Mouse (Mus musculus) layer of hippocampus, adult 8-10 months (tissue): Measurements from ENCODE around the gene Adam11. TPM values are rescaled to one million over a fixed set of nuclear protein-coding genes. Genes with fewer than 3 reads are reported as not detected.

Experiments used
- DNase-seq, 2 experiments: peaks; one replicate each; pipeline ENCODE4 v3.0.0; 2022; ENCODE audit warnings: low spot score in 2 of 2
- total RNA-seq, 4 experiments: library from RNA; stranded (reverse); gene quantifications; 2 replicates each; pipeline ENCODE4 v1.2.4; 2022

The Adam11 gene
- total RNA-seq, 4 experiments from 2014 or later, result 168 to 220 (median 192) TPM

DNA sequence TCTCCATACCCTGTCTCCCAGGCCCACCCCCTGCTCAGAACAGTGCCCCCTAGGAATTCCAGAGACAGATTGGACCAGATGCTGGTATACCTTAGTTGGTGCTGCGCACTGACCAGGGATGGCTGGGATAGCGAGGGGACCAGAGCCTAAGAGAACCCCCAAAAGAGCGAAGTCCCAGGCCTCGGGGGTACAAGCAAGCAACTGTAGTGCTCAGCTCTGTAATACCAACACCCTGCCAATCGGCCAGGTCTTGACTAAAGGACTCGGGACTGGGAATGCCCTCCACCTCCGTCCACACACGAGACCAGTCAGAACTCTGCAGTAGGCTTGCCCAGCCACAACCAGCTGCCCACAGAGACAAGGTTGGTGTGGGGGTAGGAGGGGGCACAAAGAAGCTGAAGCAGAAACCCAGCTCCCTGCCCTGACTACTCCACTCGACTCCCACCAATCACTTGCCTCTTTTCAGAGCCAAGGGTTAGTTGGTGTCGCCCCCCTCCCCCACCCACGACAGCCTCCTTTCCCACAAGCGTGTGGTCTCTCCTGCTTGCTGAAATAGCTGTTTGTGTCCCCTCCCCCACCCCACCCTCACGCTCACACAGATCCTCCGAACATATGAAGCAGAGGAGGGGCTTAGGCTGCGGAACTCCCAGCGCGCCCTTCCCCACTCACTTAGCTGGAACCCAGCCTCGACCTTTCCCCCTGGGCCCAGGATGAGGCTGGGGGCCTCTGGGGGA lies 7.5 kb upstream of the Adam11 start:
- DNase-seq, result no peak

DNA sequence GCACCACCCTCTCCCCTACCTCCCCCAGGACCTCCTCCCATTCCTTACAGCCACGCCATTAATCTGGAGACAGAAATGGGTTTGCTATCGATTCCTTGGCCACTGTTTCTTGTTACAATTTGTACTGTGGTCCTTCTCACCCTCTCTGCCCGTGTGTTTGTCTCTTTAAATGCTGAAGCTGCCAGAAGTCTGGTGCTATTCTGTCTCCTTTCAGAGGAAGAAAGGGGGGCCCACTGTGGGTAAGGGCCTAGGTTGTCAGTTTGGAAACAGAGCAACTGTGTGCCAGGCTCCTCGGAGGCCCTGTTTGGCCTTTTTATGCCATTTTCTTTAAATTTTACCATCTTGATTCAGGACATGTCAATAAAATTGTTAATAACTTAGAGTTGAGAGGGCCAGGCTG lies 6.8 kb upstream of the Adam11 start:
- DNase-seq, result no peak

DNA sequence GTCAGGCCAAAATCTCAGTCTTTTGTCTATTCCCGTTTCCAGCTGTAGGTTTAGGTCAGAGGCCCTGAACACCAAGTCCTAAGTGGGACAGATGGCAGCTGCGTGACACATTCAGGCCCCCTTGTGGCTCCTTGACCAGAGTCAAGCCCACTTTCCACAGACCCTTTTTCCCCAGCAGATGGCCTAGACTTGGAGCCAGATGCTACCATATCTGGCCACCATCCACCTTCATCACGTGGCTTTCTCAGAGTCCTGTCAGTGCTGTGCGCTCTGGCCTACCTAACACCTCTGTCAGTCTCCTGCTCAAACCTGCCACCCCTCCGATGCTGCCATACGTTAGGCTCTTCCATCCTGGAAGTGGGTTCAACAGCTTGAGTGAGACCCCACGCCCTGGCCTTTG lies 5.8 kb upstream of the Adam11 start:
- DNase-seq, result no peak

DNA sequence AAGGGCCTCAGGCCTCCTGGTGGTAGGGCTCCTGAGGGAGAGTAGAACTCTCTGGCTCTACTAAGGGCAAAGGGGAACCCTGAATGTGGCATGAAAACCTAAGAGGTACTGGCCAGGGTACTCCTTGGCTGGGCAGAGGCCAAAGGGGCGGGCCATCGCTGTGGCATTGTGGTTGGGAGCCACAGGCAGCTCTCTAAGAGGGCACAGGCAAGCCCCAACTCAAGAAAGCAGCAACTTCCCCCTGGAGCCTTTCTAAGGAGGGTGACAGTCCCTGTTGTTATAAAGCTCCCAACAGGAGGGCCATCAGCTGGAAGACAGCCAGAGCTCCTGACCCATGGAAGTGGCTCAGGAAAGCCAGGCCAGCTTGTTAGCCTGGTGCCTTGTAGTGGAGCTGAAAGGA lies 2.3 kb upstream of the Adam11 start:
- DNase-seq, result no peak

DNA sequence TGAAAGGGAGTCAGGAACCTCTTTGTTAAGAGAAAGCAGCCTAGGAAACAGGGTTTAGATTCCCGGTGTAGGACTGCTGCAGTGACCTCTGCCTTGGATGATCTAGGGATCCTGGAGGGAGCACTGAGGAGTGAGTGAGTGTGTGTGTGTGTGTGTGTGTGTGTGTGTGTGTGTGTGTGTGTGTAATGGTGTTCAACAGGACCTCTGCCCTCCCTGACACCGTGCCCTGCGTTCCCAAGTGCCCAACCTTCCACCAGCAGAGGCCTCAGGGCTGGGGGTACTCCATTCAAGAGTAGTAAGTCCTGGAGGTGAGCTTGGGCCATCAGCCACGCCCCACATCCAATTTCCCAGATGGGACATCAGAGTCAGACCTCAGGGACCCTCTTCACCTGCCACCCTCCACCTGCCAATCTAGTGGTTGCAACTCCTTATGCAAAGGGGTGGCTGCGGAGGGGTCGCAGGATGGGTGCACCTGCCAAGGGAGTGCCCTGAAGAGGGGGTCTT lies 382 bp upstream of the Adam11 start:
- no peak for DNase-seq

DNA sequence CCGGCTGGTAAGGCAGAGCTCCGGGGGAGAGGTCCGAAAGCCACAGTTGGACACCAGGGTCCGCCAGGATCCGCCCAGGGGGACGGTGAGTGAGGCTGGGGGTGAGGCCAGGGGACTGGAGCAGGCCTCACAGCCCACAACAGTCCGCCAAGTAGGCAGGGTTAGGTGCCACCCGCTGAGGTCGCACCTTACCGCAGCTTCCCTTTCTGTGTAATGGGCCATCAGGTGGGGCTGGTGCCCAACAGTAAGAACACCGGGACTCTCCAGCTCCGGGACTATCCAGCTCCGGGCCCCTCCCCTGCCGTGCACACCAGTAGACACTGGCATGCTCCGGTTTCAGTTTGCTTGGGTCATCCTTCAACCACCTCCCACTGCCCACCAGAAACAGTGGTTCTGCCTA lies 1.0 kb downstream of the Adam11 start:
- DNase-seq, result no peak

DNA sequence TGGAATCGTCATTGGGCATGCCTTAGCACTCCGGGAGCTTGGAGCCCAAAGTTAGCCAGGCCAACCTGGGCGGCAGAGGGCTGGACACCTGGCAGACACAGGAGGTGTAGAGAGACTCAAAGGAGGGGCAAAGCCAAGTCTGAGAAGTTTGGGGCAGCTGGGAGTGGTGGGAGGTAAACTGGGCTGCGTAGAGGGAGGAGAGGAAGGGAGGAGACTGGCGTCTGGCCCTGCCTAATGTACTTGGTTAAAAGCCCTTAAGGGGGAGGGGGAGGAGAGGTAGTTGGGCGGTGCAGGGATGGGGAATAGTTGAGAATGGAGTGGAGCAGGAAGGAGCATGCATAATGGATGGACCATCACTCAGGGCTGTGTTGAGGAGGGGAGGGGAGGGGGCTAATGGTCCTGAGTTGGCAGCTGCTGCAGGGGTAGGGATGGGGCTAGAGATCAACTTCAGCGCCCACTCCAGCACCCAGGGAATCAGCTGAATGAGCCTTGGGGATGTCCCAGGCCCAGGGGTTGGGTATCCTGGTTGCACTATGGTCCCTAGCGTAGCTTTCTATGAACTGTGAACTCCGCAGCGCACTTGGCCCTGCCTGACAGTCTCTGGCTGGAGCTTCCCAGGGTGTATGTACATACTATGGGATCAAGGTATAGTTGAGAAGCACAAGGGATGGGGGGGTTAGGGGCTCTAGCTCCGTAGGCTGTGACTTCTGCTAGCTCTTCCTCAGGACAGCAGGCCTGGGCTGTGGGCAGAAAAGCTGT lies 1.9 kb downstream of the Adam11 start:
- peak in 1 of 2 experiments; percentile 25 for DNase-seq

DNA sequence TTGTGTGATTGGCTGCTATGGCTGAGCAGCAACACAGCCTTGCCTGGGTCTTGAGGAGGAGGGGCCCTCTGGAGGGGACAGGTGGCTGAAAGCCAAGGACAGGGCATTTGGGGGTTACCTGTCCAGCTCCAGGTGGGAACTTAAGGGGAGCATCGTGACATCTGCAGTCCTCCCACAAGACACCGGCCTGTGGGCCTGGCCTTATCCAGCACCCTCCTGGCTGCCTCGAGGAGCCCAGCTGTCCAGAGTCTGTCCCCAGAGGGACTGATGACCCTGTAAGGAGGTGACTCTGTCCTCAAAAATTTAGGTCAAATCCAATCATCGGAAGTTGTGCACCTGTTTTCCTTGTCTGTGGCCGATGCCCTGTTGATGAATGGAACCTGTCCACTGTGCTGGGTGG lies 4.2 kb downstream of the Adam11 start:
- DNase-seq, result no peak

DNA sequence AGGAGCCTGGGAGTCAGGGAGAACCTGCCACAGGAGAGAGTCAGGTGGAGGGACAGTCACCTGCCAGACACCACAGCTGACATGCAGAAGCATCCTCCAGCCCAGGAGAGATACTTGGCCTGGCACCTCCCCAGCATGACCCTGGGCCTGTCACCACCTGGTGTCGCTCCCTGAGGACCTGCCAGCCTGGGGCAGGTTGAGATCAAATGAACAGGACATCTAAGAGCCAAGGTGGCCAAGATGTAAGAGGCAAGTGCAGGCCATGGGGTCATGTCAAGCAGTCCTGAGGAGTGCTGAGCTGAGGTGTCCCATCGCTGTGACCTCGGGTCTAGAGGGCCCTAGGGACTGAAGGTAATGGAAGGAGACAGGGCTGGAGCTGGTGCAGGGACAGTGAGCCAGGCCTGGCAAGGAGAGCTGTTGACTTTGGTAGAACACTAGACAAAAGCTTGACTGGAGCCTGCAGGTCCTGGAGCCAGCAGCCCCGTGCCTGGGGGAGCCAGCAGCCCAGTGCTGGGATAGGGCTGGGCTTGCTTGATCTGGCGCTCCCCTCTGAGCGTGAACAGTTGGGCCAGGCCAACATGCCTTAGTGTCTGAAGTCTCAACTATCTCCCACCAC lies 5.9 kb downstream of the Adam11 start:
- DNase-seq, result no peak

DNA sequence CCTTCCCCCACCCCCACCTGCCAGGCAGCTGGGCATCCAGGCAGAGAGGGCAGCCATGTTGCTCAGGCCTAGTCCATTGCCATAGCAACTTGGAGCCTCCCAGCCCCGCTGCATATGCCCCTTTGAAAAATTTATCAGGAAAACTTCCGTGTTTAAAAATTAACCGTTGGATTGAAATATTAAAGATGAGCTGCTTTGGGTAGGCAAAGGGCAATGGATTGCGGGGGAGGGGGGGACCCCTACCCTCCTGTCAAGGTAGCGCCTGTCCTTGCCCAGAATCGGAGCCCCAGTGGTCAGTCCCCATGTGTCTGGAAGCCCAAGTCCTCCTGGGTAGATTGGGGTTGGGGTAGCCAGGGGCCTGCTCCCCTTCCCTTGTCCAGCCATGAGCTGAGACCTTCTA lies 7.9 kb downstream of the Adam11 start:
- no peak for DNase-seq

DNA sequence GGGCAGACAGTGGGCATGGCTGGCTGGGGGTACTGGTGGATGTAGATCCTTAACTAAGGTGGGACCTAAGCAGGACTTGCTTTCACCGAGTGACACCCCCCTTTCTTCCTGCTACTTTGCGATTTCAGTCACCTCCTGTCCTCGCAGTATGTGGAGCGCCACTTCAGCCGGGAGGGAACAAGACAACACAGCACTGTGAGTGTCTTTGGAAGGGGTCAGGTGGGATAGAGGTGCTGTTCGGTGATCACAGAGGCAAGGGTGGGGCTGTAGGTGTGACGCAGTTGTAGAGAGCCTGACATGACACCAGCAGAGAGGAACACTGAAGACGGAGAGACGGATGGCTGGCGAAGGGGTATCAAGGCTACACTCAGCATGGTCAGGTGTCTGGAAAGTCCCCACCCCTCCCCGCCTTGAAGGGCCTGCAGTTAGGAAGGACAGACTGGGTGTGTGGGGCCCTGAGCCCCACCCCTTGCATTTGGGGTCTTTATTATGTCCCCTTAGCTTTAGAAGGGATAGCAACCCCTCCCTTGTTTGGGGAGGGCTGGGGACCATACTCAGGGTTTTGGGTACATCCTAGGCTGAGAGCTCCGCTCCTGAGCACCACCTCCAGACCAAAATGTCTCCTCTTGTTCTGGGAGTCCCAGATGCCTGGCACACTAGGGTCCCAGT lies 8.9 kb downstream of the Adam11 start:
- DNase-seq, result no peak

DNA sequence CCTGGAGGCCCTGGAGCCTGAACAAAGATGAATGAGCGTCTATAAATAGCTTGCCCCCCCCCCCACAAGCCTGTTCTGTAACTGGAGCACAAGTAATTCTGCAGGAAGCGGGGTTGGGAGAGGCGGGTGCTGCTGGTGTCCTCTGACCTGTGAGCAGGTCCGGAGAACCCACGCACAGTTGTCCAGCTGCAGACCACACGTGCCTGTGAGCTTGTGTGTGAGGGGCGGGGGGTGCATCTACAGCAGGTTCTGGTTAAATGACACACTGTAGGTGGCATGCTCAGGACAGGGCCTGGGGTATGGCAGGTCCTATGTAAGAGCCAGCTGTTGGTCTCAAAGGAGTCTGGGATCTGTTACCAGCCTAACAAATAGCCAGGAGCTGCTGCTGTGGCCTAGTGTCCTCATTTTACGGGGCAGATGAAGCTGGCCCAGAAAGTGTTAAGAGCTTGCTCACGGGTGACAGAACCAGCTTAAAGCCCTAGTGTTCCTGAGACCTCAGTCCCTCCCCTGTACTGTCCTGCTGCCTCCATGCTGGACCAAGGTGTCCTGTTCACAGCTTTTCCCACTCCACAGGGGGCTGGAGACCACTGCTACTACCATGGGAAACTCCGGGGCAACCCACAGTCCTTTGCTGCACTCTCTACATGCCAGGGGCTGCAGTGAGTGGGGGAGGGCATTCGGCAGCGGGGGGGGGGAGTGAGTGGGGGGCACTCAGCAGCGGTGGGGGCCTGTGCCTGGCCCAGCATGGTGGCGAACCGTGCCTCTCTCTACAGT lies 9.6 kb downstream of the Adam11 start:
- no peak for DNase-seq

DNA sequence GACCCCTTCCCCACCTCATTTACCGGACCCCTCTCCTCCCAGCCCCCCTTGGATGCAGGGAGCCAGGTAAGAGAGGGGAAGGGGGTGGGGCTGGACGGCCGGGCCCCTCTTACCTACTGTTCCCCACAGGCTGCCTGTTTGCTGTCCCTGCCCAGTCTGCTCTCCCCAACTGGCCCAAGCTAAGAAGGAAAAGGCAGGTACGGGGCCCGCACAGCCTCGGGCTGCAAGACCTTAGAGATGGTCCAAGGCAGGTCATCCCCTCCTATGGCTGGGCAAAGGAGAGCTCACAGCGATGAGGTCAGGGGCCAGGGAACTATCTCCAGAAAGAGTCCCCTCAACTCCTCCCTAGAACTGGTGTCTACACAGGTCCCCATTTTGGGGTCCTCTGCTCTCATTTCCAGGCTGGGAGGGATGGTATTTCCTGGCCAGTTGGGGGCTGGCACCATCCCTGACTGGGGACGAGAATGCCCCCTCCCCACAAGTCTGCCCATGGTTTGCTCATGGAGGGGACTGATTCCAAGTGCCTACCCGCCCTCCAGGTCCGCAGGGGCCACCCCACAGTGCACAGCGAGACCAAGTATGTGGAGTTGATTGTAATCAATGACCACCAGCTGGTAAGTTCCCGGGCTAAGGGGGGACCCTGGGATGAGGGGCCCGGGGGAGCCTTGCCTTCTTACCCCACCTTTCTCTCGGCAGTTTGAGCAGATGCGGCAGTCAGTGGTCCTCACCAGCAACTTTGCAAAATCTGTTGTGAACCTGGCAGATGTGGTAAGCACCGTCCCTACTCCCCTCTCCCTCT lies 10.9 kb downstream of the Adam11 start:
- no peak for DNase-seq

DNA sequence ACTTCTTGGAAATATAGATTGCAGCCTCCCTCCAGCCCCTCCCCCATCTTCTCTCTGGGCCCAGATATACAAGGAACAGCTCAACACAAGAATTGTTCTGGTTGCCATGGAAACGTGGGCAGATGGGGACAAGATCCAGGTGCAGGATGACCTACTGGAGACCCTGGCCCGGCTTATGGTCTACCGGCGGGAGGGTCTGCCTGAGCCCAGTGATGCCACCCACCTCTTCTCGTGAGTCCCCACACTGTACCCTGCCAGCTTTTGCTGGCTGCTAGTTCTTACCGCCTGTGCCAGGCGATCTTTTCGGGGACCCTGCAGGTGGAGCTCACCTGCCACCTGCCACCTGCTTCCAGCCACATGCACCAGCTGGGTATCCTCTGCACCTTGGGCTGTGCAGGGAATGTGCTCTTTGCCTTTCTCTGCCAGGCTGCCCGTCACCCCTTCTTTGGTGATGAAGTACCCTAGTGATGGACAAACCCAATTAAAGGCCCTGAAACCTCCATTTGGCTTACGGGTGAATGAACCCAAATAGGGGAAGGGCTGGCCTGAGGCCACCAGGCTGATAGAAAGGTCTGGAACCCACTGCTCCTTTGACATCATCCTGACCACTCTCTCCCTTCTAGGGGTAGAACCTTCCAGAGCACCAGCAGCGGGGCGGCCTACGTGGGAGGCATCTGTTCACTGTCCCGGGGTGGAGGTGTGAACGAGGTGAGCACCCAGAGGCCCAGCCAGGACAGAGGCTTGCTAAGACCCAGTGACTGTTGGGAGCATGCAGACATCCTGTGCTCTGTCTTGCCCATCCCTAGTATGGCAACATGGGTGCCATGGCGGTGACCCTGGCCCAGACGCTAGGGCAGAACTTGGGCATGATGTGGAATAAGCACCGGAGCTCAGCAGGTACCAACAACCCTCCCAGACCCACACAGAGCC lies 11.8 kb downstream of the Adam11 start:
- peak in 1 of 2 experiments; percentile 12 for DNase-seq

DNA sequence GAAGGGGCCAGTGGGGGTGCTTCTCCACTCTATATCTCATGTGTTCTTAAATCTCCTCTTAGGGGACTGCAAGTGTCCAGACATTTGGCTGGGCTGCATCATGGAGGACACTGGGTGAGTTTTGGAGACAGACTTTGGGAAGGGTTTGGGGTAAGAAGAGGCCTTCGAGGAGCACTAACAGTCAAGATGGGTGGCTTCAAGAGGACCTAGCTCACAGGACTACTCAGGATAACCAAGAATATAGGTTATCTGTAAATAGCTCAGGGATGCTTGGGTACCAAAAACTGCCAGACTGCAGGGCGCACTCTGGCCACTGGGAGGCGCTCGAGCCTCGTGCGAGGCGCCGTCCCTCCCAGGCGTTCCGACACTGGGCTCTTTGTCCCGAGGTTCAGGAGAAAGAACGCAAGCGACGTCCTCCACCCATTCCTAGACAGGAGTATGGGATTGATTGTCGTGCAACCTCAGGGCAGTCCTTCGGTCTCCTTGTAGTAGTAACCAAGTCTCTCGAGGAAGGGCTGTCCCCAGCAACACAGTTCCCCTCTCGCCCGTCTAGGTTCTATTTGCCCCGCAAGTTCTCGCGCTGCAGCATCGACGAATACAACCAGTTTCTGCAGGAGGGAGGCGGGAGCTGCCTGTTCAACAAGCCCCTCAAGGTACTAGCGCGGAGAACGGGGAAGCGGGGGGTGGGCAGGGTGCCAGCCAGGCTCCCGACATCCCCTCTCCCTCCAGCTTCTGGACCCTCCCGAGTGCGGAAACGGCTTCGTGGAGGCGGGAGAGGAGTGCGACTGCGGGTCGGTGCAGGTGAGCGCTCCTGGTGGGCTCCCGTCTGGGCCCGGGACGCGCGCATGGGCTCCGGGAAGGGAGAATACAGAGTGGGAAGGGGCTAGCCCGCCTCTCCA lies 12.7 kb downstream of the Adam11 start:
- DNase-seq, result peak; percentile 70 to 89

DNA sequence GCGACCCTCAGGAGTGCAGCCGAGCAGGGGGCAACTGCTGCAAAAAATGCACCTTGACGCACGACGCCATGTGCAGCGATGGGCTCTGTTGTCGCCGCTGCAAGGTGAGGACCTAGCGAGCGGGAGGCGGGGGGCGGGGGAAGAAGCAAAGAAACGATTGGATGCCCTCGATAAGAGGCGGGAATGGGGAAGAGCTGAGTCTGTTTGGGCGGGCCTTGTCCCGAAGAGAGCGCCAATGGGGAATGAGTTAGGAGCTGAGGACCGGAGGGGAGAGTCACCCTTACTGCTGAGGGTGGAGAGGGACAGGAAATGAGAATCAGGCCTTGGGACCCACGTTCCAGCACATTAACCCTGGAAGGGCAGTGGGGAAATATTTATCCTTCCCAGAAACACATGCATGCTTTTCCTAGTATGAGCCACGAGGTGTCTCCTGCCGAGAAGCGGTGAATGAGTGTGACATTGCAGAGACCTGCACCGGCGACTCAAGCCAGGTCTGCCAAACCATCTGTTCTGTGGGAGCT lies 13.4 kb downstream of the Adam11 start:
- peak; percentile 58 to 61 for DNase-seq

DNA sequence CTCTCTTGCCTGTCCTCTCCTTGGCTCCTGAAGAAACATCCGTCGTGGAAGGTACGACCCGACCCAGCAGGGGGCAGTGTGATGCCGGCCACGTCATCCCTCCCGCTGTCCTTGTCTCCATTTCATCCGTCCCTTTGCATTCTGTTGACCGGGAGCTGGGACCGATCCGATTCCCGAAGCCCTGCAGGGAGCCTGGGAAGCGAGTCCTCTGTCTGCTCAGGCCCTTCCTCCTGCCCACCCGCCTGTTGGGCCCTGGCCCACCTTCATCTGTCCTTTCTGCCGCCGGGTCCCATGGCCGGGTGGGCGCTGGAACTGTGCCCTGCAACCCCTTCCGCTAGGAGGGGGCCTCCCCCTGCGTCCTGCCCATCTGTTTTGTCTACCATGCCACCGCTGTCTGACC lies 16.4 kb downstream of the Adam11 start:
- peak; percentile 56 to 67 for DNase-seq

DNA sequence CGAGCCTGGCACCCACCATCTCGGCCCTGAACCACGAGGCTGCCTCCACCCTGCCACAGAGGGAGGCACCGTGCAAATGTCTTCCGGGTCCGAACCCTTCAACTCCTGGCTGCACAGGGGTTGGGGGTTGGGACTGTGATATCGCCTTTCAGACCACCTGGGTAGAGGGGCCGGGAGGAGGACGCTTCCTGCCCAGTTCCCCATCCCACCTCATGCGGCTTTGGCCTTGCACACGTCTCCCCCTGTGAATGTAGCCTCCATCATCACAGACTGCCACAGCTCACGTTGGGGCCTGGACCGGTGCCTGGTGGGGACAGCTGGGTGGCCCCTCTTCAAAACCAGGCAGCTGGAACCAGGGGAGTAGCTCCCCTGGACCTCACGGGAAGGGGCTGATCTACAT lies 16.9 kb downstream of the Adam11 start:
- DNase-seq, result no peak
